Mouse (Mus musculus) liver, embryonic 18 days (tissue): ENCODE results near the gene H2al1i. TPM values are rescaled to one million over a fixed set of nuclear protein-coding genes. Genes with fewer than 3 reads are reported as not detected.

ENCODE experiments used
- polyA plus RNA-seq: library from polyadenylated mRNA; depleted of rRNA; stranded (reverse); fragments of >200 nt; gene quantifications from 2 replicates; pipeline ENCODE4 v1.2.3, GENCODE M21; 2012; rRNA removed

H2al1i gene
- polyA plus RNA-seq, result not detected in 2 replicates

DNA sequence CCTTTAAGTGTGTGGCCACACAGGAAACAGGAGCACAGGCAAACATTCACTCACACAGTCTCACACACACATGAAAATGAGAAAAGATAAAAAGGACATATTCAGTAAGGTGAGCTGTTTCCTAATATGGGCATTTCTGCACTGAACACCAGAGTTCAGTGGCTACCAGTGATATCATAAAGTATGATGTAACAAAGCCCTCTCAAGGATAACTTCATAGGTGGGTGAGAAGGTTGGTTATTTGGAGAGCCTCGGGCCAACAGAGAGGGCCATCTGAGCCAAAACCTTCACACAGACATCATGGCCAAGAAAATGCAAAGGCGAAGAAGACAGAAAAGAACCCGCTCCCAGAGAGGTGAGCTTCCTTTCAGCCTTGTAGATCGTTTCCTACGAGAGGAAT lies at the start of gene H2al1i:
TSS of gene H2al1i (plus strand) at position 301 of the 400 bp plus-strand sequence.

DNA sequence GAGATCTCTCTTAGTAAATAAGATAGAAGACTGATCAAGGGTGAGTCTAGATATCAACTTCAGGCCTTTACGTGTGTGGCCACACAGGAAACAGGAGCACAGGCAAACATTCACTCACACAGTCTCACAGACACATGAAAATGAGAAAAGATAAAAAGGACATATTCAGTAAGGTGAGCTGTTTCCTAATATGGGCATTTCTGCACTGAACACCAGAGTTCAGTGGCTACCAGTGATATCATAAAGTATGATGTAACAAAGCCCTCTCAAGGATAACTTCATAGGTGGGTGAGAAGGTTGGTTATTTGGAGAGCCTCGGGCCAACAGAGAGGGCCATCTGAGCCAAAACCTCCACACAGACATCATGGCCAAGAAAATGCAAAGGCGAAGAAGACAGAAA lies 25.5 kb upstream of the H2al1i start, which contains the start of gene H2al1a:
TSS of gene H2al1a (plus strand) at position 301 of the 400 bp plus-strand sequence.

DNA sequence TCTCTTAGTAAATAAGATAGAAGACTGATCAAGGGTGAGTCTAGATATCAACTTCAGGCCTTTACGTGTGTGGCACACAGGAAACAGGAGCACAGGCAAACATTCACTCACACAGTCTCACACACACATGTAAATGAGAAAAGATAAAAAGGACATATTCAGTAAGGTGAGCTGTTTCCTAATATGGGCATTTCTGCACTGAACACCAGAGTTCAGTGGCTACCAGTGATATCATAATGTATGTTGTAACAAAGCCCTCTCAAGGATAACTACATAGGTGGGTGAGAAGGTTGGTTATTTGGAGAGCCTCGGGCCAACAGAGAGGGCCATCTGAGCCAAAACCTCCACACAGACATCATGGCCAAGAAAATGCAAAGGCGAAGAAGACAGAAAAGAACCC lies 22.3 kb upstream of the H2al1i start, which contains the start of gene H2al1b:
TSS of gene H2al1b (plus strand) at position 301 of the 400 bp plus-strand sequence.

DNA sequence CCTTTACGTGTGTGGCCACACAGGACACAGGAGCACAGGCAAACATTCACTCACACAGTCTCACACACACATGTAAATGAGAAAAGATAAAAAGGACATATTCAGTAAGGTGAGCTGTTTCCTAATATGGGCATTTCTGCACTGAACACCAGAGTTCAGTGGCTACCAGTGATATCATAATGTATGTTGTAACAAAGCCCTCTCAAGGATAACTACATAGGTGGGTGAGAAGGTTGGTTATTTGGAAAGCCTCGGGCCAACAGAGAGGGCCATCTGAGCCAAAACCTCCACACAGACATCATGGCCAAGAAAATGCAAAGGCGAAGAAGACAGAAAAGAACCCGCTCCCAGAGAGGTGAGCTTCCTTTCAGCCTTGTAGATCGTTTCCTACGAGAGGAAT lies 19.1 kb upstream of the H2al1i start, which contains the start of gene H2al1c:
TSS of gene H2al1c (plus strand) at position 301 of the 400 bp plus-strand sequence.

DNA sequence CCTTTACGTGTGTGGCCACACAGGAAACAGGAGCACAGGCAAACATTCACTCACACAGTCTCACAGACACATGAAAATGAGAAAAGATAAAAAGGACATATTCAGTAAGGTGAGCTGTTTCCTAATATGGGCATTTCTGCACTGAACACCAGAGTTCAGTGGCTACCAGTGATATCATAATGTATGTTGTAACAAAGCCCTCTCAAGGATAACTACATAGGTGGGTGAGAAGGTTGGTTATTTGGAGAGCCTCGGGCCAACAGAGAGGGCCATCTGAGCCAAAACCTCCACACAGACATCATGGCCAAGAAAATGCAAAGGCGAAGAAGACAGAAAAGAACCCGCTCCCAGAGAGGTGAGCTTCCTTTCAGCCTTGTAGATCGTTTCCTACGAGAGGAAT lies 15.9 kb upstream of the H2al1i start, which contains the start of gene H2al1d:
TSS of gene H2al1d (plus strand) at position 301 of the 400 bp plus-strand sequence.

DNA sequence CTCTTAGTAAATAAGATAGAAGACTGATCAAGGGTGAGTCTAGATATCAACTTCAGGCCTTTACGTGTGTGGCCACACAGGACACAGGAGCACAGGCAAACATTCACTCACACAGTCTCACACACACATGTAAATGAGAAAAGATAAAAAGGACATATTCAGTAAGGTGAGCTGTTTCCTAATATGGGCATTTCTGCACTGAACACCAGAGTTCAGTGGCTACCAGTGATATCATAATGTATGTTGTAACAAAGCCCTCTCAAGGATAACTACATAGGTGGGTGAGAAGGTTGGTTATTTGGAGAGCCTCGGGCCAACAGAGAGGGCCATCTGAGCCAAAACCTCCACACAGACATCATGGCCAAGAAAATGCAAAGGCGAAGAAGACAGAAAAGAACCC lies 12.8 kb upstream of the H2al1i start, which contains the start of gene H2al1e:
TSS of gene H2al1e (plus strand) at position 301 of the 400 bp plus-strand sequence.

DNA sequence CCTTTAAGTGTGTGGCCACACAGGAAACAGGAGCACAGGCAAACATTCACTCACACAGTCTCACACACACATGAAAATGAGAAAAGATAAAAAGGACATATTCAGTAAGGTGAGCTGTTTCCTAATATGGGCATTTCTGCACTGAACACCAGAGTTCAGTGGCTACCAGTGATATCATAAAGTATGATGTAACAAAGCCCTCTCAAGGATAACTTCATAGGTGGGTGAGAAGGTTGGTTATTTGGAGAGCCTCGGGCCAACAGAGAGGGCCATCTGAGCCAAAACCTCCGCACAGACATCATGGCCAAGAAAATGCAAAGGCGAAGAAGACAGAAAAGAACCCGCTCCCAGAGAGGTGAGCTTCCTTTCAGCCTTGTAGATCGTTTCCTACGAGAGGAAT lies 9.6 kb upstream of the H2al1i start, which contains the start of gene H2al1f:
TSS of gene H2al1f (plus strand) at position 301 of the 400 bp plus-strand sequence.

DNA sequence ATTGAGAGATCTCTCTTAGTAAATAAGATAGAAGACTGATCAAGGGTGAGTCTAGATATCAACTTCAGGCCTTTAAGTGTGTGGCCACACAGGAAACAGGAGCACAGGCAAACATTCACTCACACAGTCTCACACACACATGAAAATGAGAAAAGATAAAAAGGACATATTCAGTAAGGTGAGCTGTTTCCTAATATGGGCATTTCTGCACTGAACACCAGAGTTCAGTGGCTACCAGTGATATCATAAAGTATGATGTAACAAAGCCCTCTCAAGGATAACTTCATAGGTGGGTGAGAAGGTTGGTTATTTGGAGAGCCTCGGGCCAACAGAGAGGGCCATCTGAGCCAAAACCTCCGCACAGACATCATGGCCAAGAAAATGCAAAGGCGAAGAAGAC lies 6.5 kb upstream of the H2al1i start, which contains the start of gene H2al1g:
TSS of gene H2al1g (plus strand) at position 301 of the 400 bp plus-strand sequence.

DNA sequence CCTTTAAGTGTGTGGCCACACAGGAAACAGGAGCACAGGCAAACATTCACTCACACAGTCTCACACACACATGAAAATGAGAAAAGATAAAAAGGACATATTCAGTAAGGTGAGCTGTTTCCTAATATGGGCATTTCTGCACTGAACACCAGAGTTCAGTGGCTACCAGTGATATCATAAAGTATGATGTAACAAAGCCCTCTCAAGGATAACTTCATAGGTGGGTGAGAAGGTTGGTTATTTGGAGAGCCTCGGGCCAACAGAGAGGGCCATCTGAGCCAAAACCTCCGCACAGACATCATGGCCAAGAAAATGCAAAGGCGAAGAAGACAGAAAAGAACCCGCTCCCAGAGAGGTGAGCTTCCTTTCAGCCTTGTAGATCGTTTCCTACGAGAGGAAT lies 3.3 kb upstream of the H2al1i start, which contains the start of gene H2al1h:
TSS of gene H2al1h (plus strand) at position 301 of the 400 bp plus-strand sequence.

DNA sequence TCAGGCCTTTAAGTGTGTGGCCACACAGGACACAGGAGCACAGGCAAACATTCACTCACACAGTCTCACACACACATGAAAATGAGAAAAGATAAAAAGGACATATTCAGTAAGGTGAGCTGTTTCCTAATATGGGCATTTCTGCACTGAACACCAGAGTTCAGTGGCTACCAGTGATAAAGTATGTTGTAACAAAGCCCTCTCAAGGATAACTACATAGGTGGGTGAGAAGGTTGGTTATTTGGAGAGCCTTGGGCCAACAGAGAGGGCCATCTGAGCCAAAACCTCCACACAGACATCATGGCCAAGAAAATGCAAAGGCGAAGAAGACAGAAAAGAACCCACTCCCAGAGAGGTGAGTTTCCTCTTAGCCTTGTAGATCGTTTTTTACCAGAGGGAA lies 3.1 kb downstream of the H2al1i start, which contains the start of gene H2al1j:
TSS of gene H2al1j (plus strand) at position 301 of the 400 bp plus-strand sequence.

Other genes with a start within 250 kb of the H2al1i start
- gene H2al1a, start 25.4 kb upstream of the H2al1i start, polyA plus RNA-seq, result not detected in 2 replicates
- gene H2al1b, start 22.2 kb upstream of the H2al1i start, polyA plus RNA-seq, result not detected in 2 replicates
- not detected in 2 replicates for gene H2al1c, start 19.0 kb upstream of the H2al1i start, polyA plus RNA-seq
- not detected in 2 replicates for gene H2al1d, start 15.8 kb upstream of the H2al1i start, polyA plus RNA-seq
- not detected in 2 replicates for gene H2al1e, start 12.7 kb upstream of the H2al1i start, polyA plus RNA-seq
- not detected in 2 replicates for gene H2al1f, start 9.5 kb upstream of the H2al1i start, polyA plus RNA-seq
- gene H2al1g, start 6.4 kb upstream of the H2al1i start, polyA plus RNA-seq, result not detected in 2 replicates
- gene H2al1h, start 3.2 kb upstream of the H2al1i start, polyA plus RNA-seq, result not detected in 2 replicates
- not detected in 2 replicates for gene H2al1j, start 3.2 kb downstream of the H2al1i start, polyA plus RNA-seq